Comparison of ENCODE assay signal across 8 mouse cellular contexts in genomic region chr19:44582638-44583309, GRCm38 (mm10). TPM values are rescaled to one million over a fixed set of nuclear protein-coding genes. Genes with fewer than 3 reads are reported as not detected.
DNase-seq lines count a peak whose midpoint lies in the region; ATAC-seq lines count a peak whose summit lies in the region.

No protein-coding gene starts in this region.

- DNase-seq in Muller cell, postnatal 12 days (ENCODE audit: inconsistent ontology term) = peak; percentile 88
- DNase-seq in cerebellum, adult 9-11 months = peak; percentile 77
- peak; percentile 79 to 91 for DNase-seq in frontal cortex, postnatal 10 days (ENCODE audit: low spot score in 2 of 2)
- DNase-seq in layer of hippocampus, postnatal 14 days (ENCODE audit: low spot score in 2 of 2) = peak; percentile 93 to 95
- DNase-seq in lung, postnatal 10 days = peak; percentile 94
- peak; percentile 61 for DNase-seq in retina, adult 2 months (ENCODE audit: low read depth, low spot score)
- peak; percentile 92 for DNase-seq in thymus, postnatal 25 days

- no peaks in the 10 kb centered on the region for H3K36me3 ChIP-seq in hindbrain, embryonic 13.5 days

- no peaks in the 10 kb centered on the region for H3K9me3 ChIP-seq in hindbrain, embryonic 13.5 days

- H3K4me1 ChIP-seq in hindbrain, embryonic 13.5 days (replicated peaks) = peaks cover 6% of the 10 kb centered on the region

- WGBS in hindbrain, embryonic 13.5 days = 33% methylated on average over 9 of the region's 9 CpGs

- H3K4me2 ChIP-seq in hindbrain, embryonic 13.5 days = no peak overlapping the region

- H3K4me3 ChIP-seq in hindbrain, embryonic 13.5 days = no peak overlapping the region

- peaks cover 47% of the 10 kb centered on the region for H3K27me3 ChIP-seq in hindbrain, embryonic 13.5 days

- no peak overlapping the region for H3K9ac ChIP-seq in hindbrain, embryonic 13.5 days

- no peak overlapping the region for H3K27ac ChIP-seq in hindbrain, embryonic 13.5 days

- peak; percentile 83 for ATAC-seq in hindbrain, embryonic 13.5 days (ENCODE audit: low FRiP score)

RNA-seq across cellular contexts. Expression of gene Hif1an, which starts 20.1 kb away (rescaled TPM):
- polyA plus RNA-seq in hindbrain, embryonic 13.5 days (2015; fragmentation: Nextera tagmentation; extraction: Ambion mirVana) = 29.4 and 31.0 TPM in 2 replicates
- total RNA-seq in layer of hippocampus, postnatal 14 days (2021) = 10 to 100 TPM; 30.5 to 31.2 TPM

RNA-seq across cellular contexts. Expression of gene Ndufb8, which starts 27.5 kb away (rescaled TPM):
- polyA plus RNA-seq in hindbrain, embryonic 13.5 days (2015; fragmentation: Nextera tagmentation; extraction: Ambion mirVana) = 592 and 624 TPM in 2 replicates
- 100 to 1,000 TPM; 428 to 432 TPM for total RNA-seq in layer of hippocampus, postnatal 14 days (2021)

RNA-seq across cellular contexts. Expression of gene Gm20538, which starts 30.1 kb away (rescaled TPM):
- polyA plus RNA-seq in hindbrain, embryonic 13.5 days (2015; fragmentation: Nextera tagmentation; extraction: Ambion mirVana) = not detected in 2 replicates
- total RNA-seq in layer of hippocampus, postnatal 14 days (2021) = not detected

RNA-seq across cellular contexts. Expression of gene Sec31b, which starts 37.1 kb away (rescaled TPM):
- 0.26 and 0.51 TPM in 2 replicates for polyA plus RNA-seq in hindbrain, embryonic 13.5 days (2015; fragmentation: Nextera tagmentation; extraction: Ambion mirVana)
- total RNA-seq in layer of hippocampus, postnatal 14 days (2021) = under 1 TPM; 0.14 to 0.24 TPM
